Mouse (Mus musculus): ENCODE data around the gene Slc7a7. TPM values are rescaled to one million over a fixed set of nuclear protein-coding genes. Genes with fewer than 3 reads are reported as not detected.
A peak's percentile ranks its signal among the peaks of the same experiment; 100 is the strongest.

Gene Slc7a7
- polyA plus RNA-seq, 2 experiments = 4.9 to 7.8 TPM

- no peak for DNase-seq (ENCODE audit: low read depth in 3 of 3, low spot score in 3 of 3)
- H3K27ac ChIP-seq = no peak overlapping the region
Measured at GRCm38 (mm10) chr14:54429332-54430093, 11.9 kb upstream of the Slc7a7 start.

GRCm38 (mm10) chr14:54428421-54428820 lies 10.8 kb upstream of the Slc7a7 start:
- 86% methylated on average over 5 of the region's 5 CpGs for WGBS (ENCODE audit: insufficient replicate concordance)
- Histone ChIP-seq H3K4me3 (ENCODE audit: insufficient read depth in 1 of 2, low read depth in 2 of 2, low read length in 2 of 2) (no peak overlapping the region), H3K4me1 (replicated peaks; ENCODE audit: control insufficient read depth in 2 of 2, insufficient read depth in 2 of 2, low read length in 1 of 2) (peaks cover 27 to 48% of the 10 kb centered on the region in 2 experiments), H3K36me3 (replicated peaks; ENCODE audit: control insufficient read depth, insufficient read depth, low read depth) (no peaks in the 10 kb centered on the region; the same call in 1 of the 2 replicates), H3K9ac (replicated peaks) (no peak overlapping the region), H3K9me3 (ENCODE audit: control insufficient read depth, low read length) (no peaks in the 10 kb centered on the region), H3K4me2 (ENCODE audit: low read depth) (peak overlapping the region; percentile 86; the same call in 1 of the 2 replicates), H3K27ac (no peak overlapping the region), H3K27me3 (ENCODE audit: control insufficient read depth, insufficient read depth, low read length) (peaks cover 31% of the 10 kb centered on the region)
- TF ChIP-seq CTCF (IDR thresholded peaks at IDR 0.05; ENCODE audit: low read depth) = no peak
- DNase-seq (ENCODE audit: low read depth in 3 of 3, low spot score in 3 of 3) (no peak), ATAC-seq (ENCODE audit: insufficient read depth) (no peak)

More at GRCm38 (mm10) chr14:54429332-54430093, 11.9 kb upstream of the Slc7a7 start:
- Histone ChIP-seq H3K9ac (replicated peaks) (no peak overlapping the region), H3K27me3 (ENCODE audit: control insufficient read depth, insufficient read depth, low read length) (peaks cover 33% of the 10 kb centered on the region), H3K4me1 (replicated peaks; ENCODE audit: control insufficient read depth in 2 of 2, insufficient read depth in 2 of 2, low read length in 1 of 2) (peaks cover 21 to 40% of the 10 kb centered on the region in 2 experiments), H3K4me2 (ENCODE audit: low read depth) (no peak overlapping the region), H3K4me3 (ENCODE audit: insufficient read depth in 1 of 2, low read depth in 2 of 2, low read length in 2 of 2) (no peak overlapping the region), H3K9me3 (ENCODE audit: control insufficient read depth, low read length) (no peaks in the 10 kb centered on the region), H3K36me3 (replicated peaks; ENCODE audit: control insufficient read depth, insufficient read depth, low read depth) (no peaks in the 10 kb centered on the region; the same call in 1 of the 2 replicates)
- TF ChIP-seq CTCF (IDR thresholded peaks at IDR 0.05; ENCODE audit: low read depth) (no peak), EP300 (IDR thresholded peaks at IDR 0.05; ENCODE audit: low read depth) (no peak)
- WGBS (ENCODE audit: insufficient replicate concordance) = 46% methylated on average over 7 of the region's 7 CpGs
- no peak for ATAC-seq (ENCODE audit: insufficient read depth)

DNA sequence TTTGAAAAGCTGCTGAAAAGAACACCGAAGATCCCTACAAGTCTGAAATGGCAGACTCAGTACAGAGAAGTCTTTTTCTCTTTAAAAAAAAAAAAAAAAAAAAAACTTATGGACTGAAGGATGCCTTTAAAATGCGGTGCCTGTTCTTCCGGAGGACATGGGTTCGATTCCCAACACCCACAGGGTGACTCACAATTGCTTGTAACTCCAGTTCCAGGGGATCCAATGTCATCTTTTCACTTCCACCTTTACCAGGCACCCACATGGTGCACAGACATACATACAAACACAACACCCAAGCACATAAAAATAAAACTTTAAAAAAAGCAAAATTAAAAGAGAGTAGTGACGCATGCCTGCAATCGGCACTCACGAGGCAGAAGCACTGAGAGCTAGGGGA lies 10.1 kb upstream of the Slc7a7 start:
- DNase-seq (ENCODE audit: low read depth in 3 of 3, low spot score in 3 of 3) (no peak), ATAC-seq (ENCODE audit: insufficient read depth) (no peak)
- no peak for TF ChIP-seq EP300 (IDR thresholded peaks at IDR 0.05; ENCODE audit: low read depth)
- TF ChIP-seq CTCF (IDR thresholded peaks at IDR 0.05; ENCODE audit: low read depth) = no peak
- WGBS (ENCODE audit: insufficient replicate concordance) = 79% methylated on average over 7 of the region's 7 CpGs
- H3K36me3 ChIP-seq (replicated peaks; ENCODE audit: control insufficient read depth, insufficient read depth, low read depth) = no peaks in the 10 kb centered on the region; the same call in 1 of the 2 replicates
- peaks cover 27 to 48% of the 10 kb centered on the region in 2 experiments for H3K4me1 ChIP-seq (replicated peaks; ENCODE audit: control insufficient read depth in 2 of 2, insufficient read depth in 2 of 2, low read length in 1 of 2)
- H3K9ac ChIP-seq (replicated peaks) = no peak overlapping the region; the same call in 1 of the 2 replicates
- H3K4me2 ChIP-seq (ENCODE audit: low read depth) = peak overlapping the region; percentile 86
- no peaks in the 10 kb centered on the region for H3K9me3 ChIP-seq (ENCODE audit: control insufficient read depth, low read length)
- H3K27ac ChIP-seq = no peak overlapping the region
- peak overlapping the region in 1 of 2 experiments; percentile 86; a peak in 2 of 4 replicates for H3K4me3 ChIP-seq (ENCODE audit: insufficient read depth in 1 of 2, low read depth in 2 of 2, low read length in 2 of 2)
- H3K27me3 ChIP-seq (ENCODE audit: control insufficient read depth, insufficient read depth, low read length) = peaks cover 24% of the 10 kb centered on the region

GRCm38 (mm10) chr14:54426689-54427398 lies 9.3 kb upstream of the Slc7a7 start, which contains the start of gene Mrpl52:
Gene Mrpl52 (plus strand): TSS chr14:54426909.
- peak; percentile 66 for TF ChIP-seq EP300 (IDR thresholded peaks at IDR 0.05; ENCODE audit: low read depth)
- no peak for TF ChIP-seq CTCF (IDR thresholded peaks at IDR 0.05; ENCODE audit: low read depth)
- peak; percentile 72 for ATAC-seq (ENCODE audit: insufficient read depth)
- H3K4me1 ChIP-seq (replicated peaks; ENCODE audit: control insufficient read depth in 2 of 2, insufficient read depth in 2 of 2, low read length in 1 of 2) = peaks cover 27 to 48% of the 10 kb centered on the region in 2 experiments
- peak within 1 kb of the TSS; percentile 66 for H3K27ac ChIP-seq
- peak within 1 kb of the TSS; percentile 86 for H3K4me2 ChIP-seq (ENCODE audit: low read depth)
- peak within 1 kb of the TSS; percentile 63 for H3K9ac ChIP-seq (replicated peaks)
- H3K9me3 ChIP-seq (ENCODE audit: control insufficient read depth, low read length) = no peaks in the 10 kb centered on the region
- H3K27me3 ChIP-seq (ENCODE audit: control insufficient read depth, insufficient read depth, low read length) = peaks cover 15% of the 10 kb centered on the region
- under 1% methylated on average over 48 of the region's 48 CpGs for WGBS (ENCODE audit: insufficient replicate concordance)
- H3K4me3 ChIP-seq (ENCODE audit: insufficient read depth in 1 of 2, low read depth in 2 of 2, low read length in 2 of 2) = peak within 1 kb of the TSS; percentile 86 to 94
- peak; percentile 82 to 87 (median 83) for DNase-seq (ENCODE audit: low read depth in 3 of 3, low spot score in 3 of 3)
- no peaks in the 10 kb centered on the region; the same call in 1 of the 2 replicates for H3K36me3 ChIP-seq (replicated peaks; ENCODE audit: control insufficient read depth, insufficient read depth, low read depth)

All from liver, embryonic 14.5 days (tissue).